ENCODE assay signal across 10 mouse cellular contexts in genomic region chr7:132284048-132284737, GRCm38 (mm10). TPM values are rescaled to one million over a fixed set of nuclear protein-coding genes. Genes with fewer than 3 reads are reported as not detected.
DNase-seq lines count a peak whose midpoint lies in the region; ATAC-seq and TF ChIP-seq lines count a peak whose summit lies in the region.
"Had no signal": no experiment of that assay in that cellular context is flagged by ENCODE, and none has a peak within 500 bp of the region (broad histone marks: within the 10 kb centered on the region; RNA-seq: fewer than 3 reads in every experiment).

No protein-coding gene starts in this region.

- H3K36me3 ChIP-seq in lung, postnatal 0 days (ENCODE audit: insufficient read depth, low read length): no peaks in the 10 kb centered on the region
- no peaks in the 10 kb centered on the region for H3K36me3 ChIP-seq in forebrain, embryonic 13.5 days (ENCODE audit: poor library complexity, severe bottlenecking)
- no peaks in the 10 kb centered on the region for H3K36me3 ChIP-seq in intestine, embryonic 15.5 days
- H3K36me3 ChIP-seq in stomach, embryonic 14.5 days (ENCODE audit: control insufficient read depth, insufficient read depth, low read length): no peaks in the 10 kb centered on the region; the same call in 1 of the 2 replicates
- H3K36me3 ChIP-seq: heart, embryonic 13.5 days had no signal

- TF ChIP-seq EP300 in lung, postnatal 0 days (IDR thresholded peaks at IDR 0.05): no peak; the same call in 1 of the 2 replicates

- H3K27me3 ChIP-seq in lung, postnatal 0 days (replicated peaks; ENCODE audit: insufficient read depth, low read length): no peaks in the 10 kb centered on the region
- no peaks in the 10 kb centered on the region for H3K27me3 ChIP-seq in forebrain, embryonic 13.5 days
- no peaks in the 10 kb centered on the region for H3K27me3 ChIP-seq in intestine, embryonic 15.5 days (replicated peaks)
- H3K27me3 ChIP-seq in stomach, embryonic 14.5 days (ENCODE audit: control insufficient read depth, insufficient read depth, low read length): no peaks in the 10 kb centered on the region
- H3K27me3 ChIP-seq: heart, embryonic 13.5 days had no signal

- no peak overlapping the region for H3K4me2 ChIP-seq in lung, postnatal 0 days (replicated peaks; ENCODE audit: low read depth, low read length)
- no peak overlapping the region for H3K4me2 ChIP-seq in forebrain, embryonic 13.5 days
- peak overlapping the region; percentile 1; the same call in 1 of the 2 replicates for H3K4me2 ChIP-seq in intestine, embryonic 15.5 days (replicated peaks)
- no peak overlapping the region for H3K4me2 ChIP-seq in stomach, embryonic 14.5 days (replicated peaks; ENCODE audit: low read depth, low read length)
- H3K4me2 ChIP-seq: heart, embryonic 13.5 days had no signal

- no peak overlapping the region for H3K27ac ChIP-seq in lung, postnatal 0 days (ENCODE audit: low read length)
- H3K27ac ChIP-seq in forebrain, embryonic 13.5 days: peak overlapping the region; percentile 94
- peak overlapping the region; percentile 66 for H3K27ac ChIP-seq in intestine, embryonic 15.5 days
- H3K27ac ChIP-seq in stomach, embryonic 14.5 days (ENCODE audit: low read length): peak overlapping the region; percentile 67; the same call in 1 of the 2 replicates
- H3K27ac ChIP-seq: heart, embryonic 13.5 days had no signal

- no peak for TF ChIP-seq CTCF in lung, postnatal 0 days (IDR thresholded peaks at IDR 0.05)

- ATAC-seq in lung, postnatal 0 days: no peak
- peak; percentile 73 for ATAC-seq in forebrain, embryonic 13.5 days
- no peak for ATAC-seq in intestine, embryonic 15.5 days
- no peak for ATAC-seq in stomach, embryonic 14.5 days (ENCODE audit: insufficient number of reproducible peaks, insufficient read depth, low FRiP score, low read depth)

- DNase-seq in lung, postnatal 0 days (ENCODE audit: low spot score): peak; percentile 42
- DNase-seq in lung, postnatal 14 days: no peak
- DNase-seq in adrenal gland, adult 8-10 months: no peak
- no peak for DNase-seq in embryo, embryonic 11 days
- no peak for DNase-seq in urinary bladder, postnatal 36 days (ENCODE audit: low spot score in 2 of 2)
- DNase-seq: thymus, adult 2 months had no signal

- H3K9ac ChIP-seq in lung, postnatal 0 days (replicated peaks; ENCODE audit: low read depth): no peak overlapping the region
- H3K9ac ChIP-seq in forebrain, embryonic 13.5 days: 0 out of 2 replicates have a peak overlapping the region, but pooled peaks have one; percentile 27
- H3K9ac ChIP-seq in intestine, embryonic 15.5 days: 0 out of 2 replicates have a peak overlapping the region, but pooled peaks have one; percentile 20
- H3K9ac ChIP-seq in stomach, embryonic 14.5 days (replicated peaks; ENCODE audit: low read depth, low read length): no peak overlapping the region
- H3K9ac ChIP-seq: heart, embryonic 13.5 days had no signal

- 43% methylated on average over 7 of the region's 7 CpGs for WGBS in lung, postnatal 0 days
- 31% methylated on average over 7 of the region's 7 CpGs for WGBS in forebrain, embryonic 13.5 days
- WGBS in intestine, embryonic 15.5 days: 39% methylated on average over 7 of the region's 7 CpGs
- 39% methylated on average over 7 of the region's 7 CpGs for WGBS in stomach, embryonic 14.5 days

- H3K9me3 ChIP-seq in lung, postnatal 0 days (ENCODE audit: low read length): no peaks in the 10 kb centered on the region
- no peaks in the 10 kb centered on the region for H3K9me3 ChIP-seq in forebrain, embryonic 13.5 days (replicated peaks)
- H3K9me3 ChIP-seq in intestine, embryonic 15.5 days: no peaks in the 10 kb centered on the region
- no peaks in the 10 kb centered on the region for H3K9me3 ChIP-seq in stomach, embryonic 14.5 days (ENCODE audit: control insufficient read depth, low read depth, low read length)
- H3K9me3 ChIP-seq: heart, embryonic 13.5 days had no signal

- H3K4me3 ChIP-seq in lung, postnatal 0 days (ENCODE audit: low read depth, low read length): no peak overlapping the region
- H3K4me3 ChIP-seq in forebrain, embryonic 13.5 days: no peak overlapping the region
- H3K4me3 ChIP-seq in intestine, embryonic 15.5 days (replicated peaks): no peak overlapping the region
- H3K4me3 ChIP-seq in stomach, embryonic 14.5 days (ENCODE audit: low read depth, low read length): no peak overlapping the region
- H3K4me3 ChIP-seq: heart, embryonic 13.5 days had no signal

- peaks cover 4% of the 10 kb centered on the region; the same call in 1 of the 2 replicates for H3K4me1 ChIP-seq in lung, postnatal 0 days (ENCODE audit: insufficient read depth, low read depth, low read length)
- H3K4me1 ChIP-seq in forebrain, embryonic 13.5 days: peaks cover 85% of the 10 kb centered on the region
- H3K4me1 ChIP-seq in intestine, embryonic 15.5 days (replicated peaks): peaks cover 66% of the 10 kb centered on the region
- peaks cover 66% of the 10 kb centered on the region for H3K4me1 ChIP-seq in stomach, embryonic 14.5 days (ENCODE audit: control insufficient read depth, insufficient read depth, low read length)

RNA-seq across cellular contexts. Expression of gene Chst15, which starts 32.8 kb away (rescaled TPM):
- polyA plus RNA-seq in lung, postnatal 0 days (2015; fragmentation: Nextera tagmentation; extraction: Ambion mirVana): 13.1 and 14.1 TPM in 2 replicates
- polyA plus RNA-seq in forebrain, embryonic 13.5 days (2015; fragmentation: Nextera tagmentation; extraction: Ambion mirVana): 13.6 and 14.7 TPM in 2 replicates
- 23.0 and 23.1 TPM in 2 replicates for polyA plus RNA-seq in intestine, embryonic 15.5 days (2015; fragmentation: Nextera tagmentation; extraction: Ambion mirVana)
- polyA plus RNA-seq in stomach, embryonic 14.5 days (2014; fragmentation: Nextera tagmentation; extraction: Ambion mirVana): 30.2 and 30.8 TPM in 2 replicates
- total RNA-seq in adrenal gland, adult 8-10 months (2022): 10 to 100 TPM; 43.2 to 63.6 (median 51.2) TPM

Comparison
In these comparisons a context has a peak if more than half of its experiments do, and no peak if none do; other contexts are left out.
1. H3K9ac ChIP-seq: peak in forebrain, embryonic 13.5 days (single experiment) and intestine, embryonic 15.5 days (single experiment); none in lung, postnatal 0 days (single experiment) and stomach, embryonic 14.5 days (single experiment).